Mouse (Mus musculus) erythroblast, embryonic 14.5 days (primary cell): ENCODE results near the gene Gm45808.

Experiments
- GATA1 ChIP-seq: IDR thresholded peaks from 2 replicates; pipeline ENCODE4 v1.6.1; 2012; ENCODE audit warnings: low read length, inconsistent platforms, mixed read lengths
- TAL1 ChIP-seq: IDR thresholded peaks from 3 replicates; pipeline ENCODE4 v1.6.1; 2012; ENCODE audit warnings: low read length, inconsistent platforms, mixed read lengths

DNA sequence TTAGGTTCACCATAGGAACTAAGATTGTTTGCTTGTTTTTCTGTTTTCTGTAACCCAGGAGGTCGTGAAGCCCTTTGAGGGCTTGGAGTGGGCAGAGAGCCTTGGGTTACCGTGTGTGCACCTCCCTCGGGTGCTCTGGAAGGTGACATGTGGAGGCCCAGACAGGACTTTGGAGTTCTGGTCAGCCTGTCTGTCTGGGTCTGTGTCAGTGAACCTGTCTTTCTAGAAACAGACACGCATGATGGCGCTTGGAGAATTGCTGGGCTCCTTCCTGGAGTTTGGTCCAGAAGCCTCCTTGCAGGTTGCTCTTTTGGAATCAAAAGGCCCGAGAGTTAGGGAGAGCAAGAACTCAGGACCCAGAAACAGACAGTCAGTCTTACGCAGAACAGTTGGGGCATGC is 26.2 kb downstream of the Gm45808 start:
- TF ChIP-seq GATA1 (no peak), TAL1 (no peak)
